8 mouse cellular contexts compared by ENCODE assay signal in the genomic region with DNA sequence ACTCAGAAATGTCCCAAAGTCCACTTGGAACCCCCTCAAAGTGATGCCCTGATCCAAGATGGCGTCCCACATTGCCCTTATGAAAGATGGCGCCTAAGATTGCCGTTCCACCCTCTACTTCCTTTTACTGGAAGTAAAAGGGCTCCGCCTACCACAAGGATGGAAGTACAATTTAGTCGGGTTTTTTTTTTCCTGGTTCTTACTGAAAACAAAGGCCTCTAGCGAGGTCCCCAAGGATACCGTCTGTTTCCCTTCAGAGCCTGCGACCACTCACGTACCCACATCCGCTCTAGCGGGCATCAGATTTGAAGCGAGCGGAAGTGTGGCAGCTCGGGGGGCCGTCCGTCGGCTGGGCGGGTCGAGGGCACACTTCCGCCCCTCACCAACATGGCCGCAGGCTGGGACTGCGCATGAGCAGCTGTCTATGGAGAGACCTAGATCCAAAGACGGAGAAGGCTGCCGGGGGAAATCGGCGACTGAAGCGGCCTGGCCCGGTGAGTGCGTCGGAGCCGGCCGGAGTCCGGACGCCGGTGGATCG. TPM values are rescaled to one million over a fixed set of nuclear protein-coding genes. Genes with fewer than 3 reads are reported as not detected.
DNase-seq lines count a peak whose midpoint lies in the region; ATAC-seq lines count a peak whose summit lies in the region.

Gene Usf1 (plus strand): TSS at position 367 of the 538 bp plus-strand sequence.

- peaks cover 8% of the 10 kb centered on the region for H3K36me3 ChIP-seq in hindbrain, embryonic 15.5 days

- H3K27ac ChIP-seq in hindbrain, embryonic 15.5 days (replicated peaks): peak within 1 kb of the TSS; percentile 97

- peak within 1 kb of the TSS; percentile 63 for H3K4me2 ChIP-seq in hindbrain, embryonic 15.5 days

- under 1% methylated on average over 36 of the region's 36 CpGs for WGBS in hindbrain, embryonic 15.5 days

- peak within 1 kb of the TSS; percentile 86 for H3K9ac ChIP-seq in hindbrain, embryonic 15.5 days

- H3K4me3 ChIP-seq in hindbrain, embryonic 15.5 days: peak within 1 kb of the TSS; percentile 78

- peak; percentile 98 for ATAC-seq in hindbrain, embryonic 15.5 days (ENCODE audit: low FRiP score, low read depth)

- 0 out of 2 replicates have a peak, but pooled peaks cover 13% of the 10 kb centered on the region for H3K27me3 ChIP-seq in hindbrain, embryonic 15.5 days

- H3K9me3 ChIP-seq in hindbrain, embryonic 15.5 days: no peaks in the 10 kb centered on the region

- H3K4me1 ChIP-seq in hindbrain, embryonic 15.5 days (replicated peaks): peaks cover 23% of the 10 kb centered on the region

- peak; percentile 97 for DNase-seq in T-cell, adult 2 months (ENCODE audit: low spot score)
- DNase-seq in cerebellum, postnatal 36 days: peak; percentile 94
- peak; percentile 95 for DNase-seq in frontal cortex, postnatal 36 days (ENCODE audit: low spot score in 2 of 2)
- peak; percentile 93 for DNase-seq in left cerebral cortex, adult 11 months (ENCODE audit: low spot score)
- peak; percentile 96 to 97 for DNase-seq in lung, postnatal 4 days
- peak; percentile 95 for DNase-seq in retina, postnatal 7 days (ENCODE audit: low read depth, low spot score)
- peak; percentile 93 for DNase-seq in urinary bladder, adult 2 months (ENCODE audit: low spot score)

RNA-seq across cellular contexts. Expression of gene Usf1, which starts in this region (rescaled TPM):
- polyA plus RNA-seq in hindbrain, embryonic 15.5 days (2015; fragmentation: Nextera tagmentation; extraction: Ambion mirVana): 168 and 172 TPM in 2 replicates
- 68.7 and 73.4 TPM in 2 replicates for polyA plus RNA-seq in urinary bladder, adult 2 months (2012; rRNA removed)

Comparison
In these comparisons a context has a peak if more than half of its experiments do, and no peak if none do; other contexts are left out.
1. Peak in every context shown above with its lines: DNase-seq, ATAC-seq, H3K4me3 ChIP-seq and H3K27ac ChIP-seq.